Mouse (Mus musculus) brain, embryonic 14.5 days (tissue): Measurements from ENCODE around the gene Mphosph9.

ENCODE experiments used
- CTCF ChIP-seq: fragments of 200-500 bp; IDR thresholded peaks from 2 replicates; pipeline ENCODE4 v1.5.1; 2012; ENCODE audit warnings: inconsistent platforms, mild to moderate bottlenecking, moderate library complexity, borderline replicate concordance; ENCODE audit not compliant: insufficient read depth, insufficient read length; ENCODE audit errors: extremely low read depth
- POLR2A ChIP-seq: fragments of 200-500 bp; IDR thresholded peaks from 2 replicates; pipeline ENCODE4 v1.6.1; 2012; ENCODE audit warnings: mild to moderate bottlenecking, inconsistent platforms, borderline replicate concordance; ENCODE audit not compliant: poor library complexity, insufficient read depth, insufficient read length, severe bottlenecking; ENCODE audit errors: extremely low read depth

GRCm38 (mm10) chr5:124226494-124226893 lies 101.3 kb downstream of the Mphosph9 start:
- TF ChIP-seq CTCF (no peak), POLR2A (no peak)
